Mouse (Mus musculus): Measurements from ENCODE around the gene Lrwd1.

DNA sequence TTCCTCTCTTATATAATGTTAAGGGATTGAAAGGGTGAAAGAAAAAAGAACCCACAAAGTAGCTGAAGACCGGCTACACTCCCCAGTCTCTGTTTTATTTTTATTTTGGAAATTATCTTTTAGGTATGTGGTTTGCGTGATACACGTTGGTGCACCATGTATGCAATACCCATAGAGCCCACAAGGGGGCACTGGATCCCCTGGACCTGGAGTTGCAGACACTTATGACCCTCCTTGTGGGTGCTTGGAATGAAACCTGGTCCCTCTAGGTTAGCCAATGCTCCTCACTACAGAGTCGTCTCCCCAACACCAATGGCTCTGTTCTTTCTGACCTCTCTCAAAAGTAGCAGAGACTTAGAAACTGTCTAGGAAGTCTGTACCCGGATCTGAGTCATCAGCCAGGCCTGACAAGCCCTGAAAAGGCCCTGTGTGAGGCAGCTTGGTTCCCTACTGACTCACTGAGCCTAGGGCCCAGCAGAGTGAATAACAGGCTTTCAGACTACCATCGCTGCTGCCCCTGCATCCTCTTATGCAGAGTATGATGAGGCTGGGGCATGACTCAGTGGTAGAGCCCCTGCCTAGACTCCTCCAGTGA is 7.4 kb upstream of the Lrwd1 start:
- no peak for TF ChIP-seq POLR2A (IDR thresholded peaks at IDR 0.05; ENCODE audit: borderline replicate concordance, extremely low read depth, low read depth, low read length)
- peak; percentile 42 for TF ChIP-seq CTCF (IDR thresholded peaks at IDR 0.05; ENCODE audit: insufficient read depth, low read length)

Measured in lung, adult 2 months (tissue).